Mouse (Mus musculus): ENCODE measurements at regions not wholly inside any gene's neighbourhood (a gene's known extent, or its start where the extent isn't known, plus 50 kb on each side); places are given as distances from the start of the nearest gene placed in this dataset.

- no peaks in the 10 kb centered on the region for H3K9me3 ChIP-seq (ENCODE audit: control insufficient read depth, insufficient read depth, low read depth, low read length)
- H3K36me3 ChIP-seq (ENCODE audit: control insufficient read depth, insufficient read depth, low read length, poor library complexity, severe bottlenecking), result no peaks in the 10 kb centered on the region
- H3K9ac ChIP-seq (ENCODE audit: insufficient read depth, low read depth, low read length, poor library complexity, severe bottlenecking), result no peak overlapping the region
- in situ Hi-C loops (cut with MboI; ENCODE audit: low sequenced_read_pairs in 2 of 2, unreplicated experiment in 2 of 2), result no loop called here
- no peak overlapping the region for H3K27ac ChIP-seq (ENCODE audit: insufficient read depth, low read depth, low read length, poor library complexity, severe bottlenecking)
- TF ChIP-seq CHD2 (IDR thresholded peaks at IDR 0.05; ENCODE audit: low read depth, low read length) (no peak), MAFK (IDR thresholded peaks at IDR 0.05; ENCODE audit: insufficient read depth, low read depth, low read length) (no peak), ZC3H11A (IDR thresholded peaks at IDR 0.05; ENCODE audit: borderline replicate concordance, low read depth, low read length) (no peak), HCFC1 (IDR thresholded peaks at IDR 0.05; ENCODE audit: borderline replicate concordance, insufficient read depth, low read length) (no peak), ZNF384 (IDR thresholded peaks at IDR 0.05; ENCODE audit: low read depth, low read length) (no peak)
- no peaks in the 10 kb centered on the region for H3K4me1 ChIP-seq (ENCODE audit: control insufficient read depth in 2 of 2, insufficient read depth in 2 of 2, low read length in 2 of 2, poor library complexity in 1 of 2)
- no peak for DNase-seq (ENCODE audit: low read depth, low spot score)
- H3K4me3 ChIP-seq (ENCODE audit: insufficient read depth in 1 of 2, low read depth in 1 of 2, low read length in 2 of 2, poor library complexity in 1 of 2, severe bottlenecking in 1 of 2), result no peak overlapping the region
Measured at GRCm38 (mm10) chr1:71472691-71473090, 58.0 kb upstream of the Abca12 start.

- in situ Hi-C loops (cut with MboI; ENCODE audit: low sequenced_read_pairs in 2 of 2, unreplicated experiment in 2 of 2), result no loop called here
- no peak for DNase-seq (ENCODE audit: low read depth, low spot score)
- Histone ChIP-seq H3K9me3 (ENCODE audit: control insufficient read depth, insufficient read depth, low read depth, low read length) (no peaks in the 10 kb centered on the region), H3K9ac (ENCODE audit: insufficient read depth, low read depth, low read length, poor library complexity, severe bottlenecking) (no peak overlapping the region), H3K4me1 (ENCODE audit: control insufficient read depth in 2 of 2, insufficient read depth in 2 of 2, low read length in 2 of 2, poor library complexity in 1 of 2) (no peaks in the 10 kb centered on the region), H3K4me3 (ENCODE audit: insufficient read depth in 1 of 2, low read depth in 1 of 2, low read length in 2 of 2, poor library complexity in 1 of 2, severe bottlenecking in 1 of 2) (no peak overlapping the region), H3K36me3 (ENCODE audit: control insufficient read depth, insufficient read depth, low read length, poor library complexity, severe bottlenecking) (no peaks in the 10 kb centered on the region), H3K27ac (ENCODE audit: insufficient read depth, low read depth, low read length, poor library complexity, severe bottlenecking) (no peak overlapping the region)
- peak; percentile 81 for TF ChIP-seq MAFK (IDR thresholded peaks at IDR 0.05; ENCODE audit: insufficient read depth, low read depth, low read length)
- TF ChIP-seq ZNF384 (IDR thresholded peaks at IDR 0.05; ENCODE audit: low read depth, low read length), result no peak
Measured at GRCm38 (mm10) chr1:71483149-71483548, 68.4 kb upstream of the Abca12 start.

- Histone ChIP-seq H3K4me3 (ENCODE audit: insufficient read depth in 1 of 2, low read depth in 1 of 2, low read length in 2 of 2, poor library complexity in 1 of 2, severe bottlenecking in 1 of 2) (no peak overlapping the region), H3K9ac (ENCODE audit: insufficient read depth, low read depth, low read length, poor library complexity, severe bottlenecking) (no peak overlapping the region), H3K36me3 (ENCODE audit: control insufficient read depth, insufficient read depth, low read length, poor library complexity, severe bottlenecking) (no peaks in the 10 kb centered on the region), H3K9me3 (ENCODE audit: control insufficient read depth, insufficient read depth, low read depth, low read length) (no peaks in the 10 kb centered on the region), H3K27ac (ENCODE audit: insufficient read depth, low read depth, low read length, poor library complexity, severe bottlenecking) (no peak overlapping the region), H3K4me1 (ENCODE audit: control insufficient read depth in 2 of 2, insufficient read depth in 2 of 2, low read length in 2 of 2, poor library complexity in 1 of 2) (no peaks in the 10 kb centered on the region)
- TF ChIP-seq HCFC1 (IDR thresholded peaks at IDR 0.05; ENCODE audit: borderline replicate concordance, insufficient read depth, low read length), result no peak
- TF ChIP-seq CHD2 (IDR thresholded peaks at IDR 0.05; ENCODE audit: low read depth, low read length), result no peak
- TF ChIP-seq ZC3H11A (IDR thresholded peaks at IDR 0.05; ENCODE audit: borderline replicate concordance, low read depth, low read length), result no peak
- no peak for TF ChIP-seq MAFK (IDR thresholded peaks at IDR 0.05; ENCODE audit: insufficient read depth, low read depth, low read length)
- TF ChIP-seq ZNF384 (IDR thresholded peaks at IDR 0.05; ENCODE audit: low read depth, low read length), result no peak
- in situ Hi-C loops (cut with MboI; ENCODE audit: low sequenced_read_pairs in 2 of 2, unreplicated experiment in 2 of 2), result no loop called here
- no peak for DNase-seq (ENCODE audit: low read depth, low spot score)
Measured at GRCm38 (mm10) chr1:71494576-71494975, 62.4 kb upstream of the Atic start.

- no peak overlapping the region for H3K27ac ChIP-seq (ENCODE audit: insufficient read depth, low read depth, low read length, poor library complexity, severe bottlenecking)
- H3K36me3 ChIP-seq (ENCODE audit: control insufficient read depth, insufficient read depth, low read length, poor library complexity, severe bottlenecking), result no peaks in the 10 kb centered on the region
- TF ChIP-seq MAFK (IDR thresholded peaks at IDR 0.05; ENCODE audit: insufficient read depth, low read depth, low read length), result no peak
- no peak for TF ChIP-seq CHD2 (IDR thresholded peaks at IDR 0.05; ENCODE audit: low read depth, low read length)
- no peak for TF ChIP-seq HCFC1 (IDR thresholded peaks at IDR 0.05; ENCODE audit: borderline replicate concordance, insufficient read depth, low read length)
- TF ChIP-seq ZNF384 (IDR thresholded peaks at IDR 0.05; ENCODE audit: low read depth, low read length), result no peak
- TF ChIP-seq ZC3H11A (IDR thresholded peaks at IDR 0.05; ENCODE audit: borderline replicate concordance, low read depth, low read length), result no peak
- no peak overlapping the region for H3K4me3 ChIP-seq (ENCODE audit: insufficient read depth in 1 of 2, low read depth in 1 of 2, low read length in 2 of 2, poor library complexity in 1 of 2, severe bottlenecking in 1 of 2)
- H3K4me1 ChIP-seq (ENCODE audit: control insufficient read depth in 2 of 2, insufficient read depth in 2 of 2, low read length in 2 of 2, poor library complexity in 1 of 2), result peaks cover 0 to 2% of the 10 kb centered on the region in 2 experiments; a peak in 1 of 4 replicates
- peak; percentile 36 for DNase-seq (ENCODE audit: low read depth, low spot score)
- no peak overlapping the region for H3K9ac ChIP-seq (ENCODE audit: insufficient read depth, low read depth, low read length, poor library complexity, severe bottlenecking)
- H3K9me3 ChIP-seq (ENCODE audit: control insufficient read depth, insufficient read depth, low read depth, low read length), result no peaks in the 10 kb centered on the region
- in situ Hi-C loops (cut with MboI; ENCODE audit: low sequenced_read_pairs in 2 of 2, unreplicated experiment in 2 of 2), result loop anchor here in 1 of 2 experiments (25.0 kb wide), 1 partner anchor 719 kb away; no protein-coding TSS in a partner anchor
Measured at GRCm38 (mm10) chr1:71505898-71506297, 51.1 kb upstream of the Atic start.

- Histone ChIP-seq H3K4me1 (ENCODE audit: control insufficient read depth in 2 of 2, insufficient read depth in 2 of 2, low read length in 2 of 2, poor library complexity in 1 of 2) (peaks cover 0 to 2% of the 10 kb centered on the region in 2 experiments; a peak in 1 of 4 replicates), H3K27ac (ENCODE audit: insufficient read depth, low read depth, low read length, poor library complexity, severe bottlenecking) (no peak overlapping the region), H3K9me3 (ENCODE audit: control insufficient read depth, insufficient read depth, low read depth, low read length) (no peaks in the 10 kb centered on the region), H3K36me3 (ENCODE audit: control insufficient read depth, insufficient read depth, low read length, poor library complexity, severe bottlenecking) (no peaks in the 10 kb centered on the region), H3K9ac (ENCODE audit: insufficient read depth, low read depth, low read length, poor library complexity, severe bottlenecking) (no peak overlapping the region), H3K4me3 (ENCODE audit: insufficient read depth in 1 of 2, low read depth in 1 of 2, low read length in 2 of 2, poor library complexity in 1 of 2, severe bottlenecking in 1 of 2) (no peak overlapping the region)
- TF ChIP-seq MAFK (IDR thresholded peaks at IDR 0.05; ENCODE audit: insufficient read depth, low read depth, low read length) (no peak), ZC3H11A (IDR thresholded peaks at IDR 0.05; ENCODE audit: borderline replicate concordance, low read depth, low read length) (no peak), CHD2 (IDR thresholded peaks at IDR 0.05; ENCODE audit: low read depth, low read length) (no peak), ZNF384 (IDR thresholded peaks at IDR 0.05; ENCODE audit: low read depth, low read length) (no peak), HCFC1 (IDR thresholded peaks at IDR 0.05; ENCODE audit: borderline replicate concordance, insufficient read depth, low read length) (no peak)
- no peak for DNase-seq (ENCODE audit: low read depth, low spot score)
- in situ Hi-C loops (cut with MboI; ENCODE audit: low sequenced_read_pairs in 2 of 2, unreplicated experiment in 2 of 2), result loop anchor here in 1 of 2 experiments (25.0 kb wide), 1 partner anchor 719 kb away; no protein-coding TSS in a partner anchor
Measured at GRCm38 (mm10) chr1:71506534-71506933, 50.4 kb upstream of the Atic start.
